Mouse (Mus musculus): ENCODE data around the gene Cux2. TPM values are rescaled to one million over a fixed set of nuclear protein-coding genes. Genes with fewer than 3 reads are reported as not detected.
A peak's percentile ranks its signal among the peaks of the same experiment; 100 is the strongest.

Cux2 gene
- total and polyA plus RNA-seq, 3 experiments, result 0.17 TPM; not detected in 2

GRCm38 (mm10) chr5:121924423-121924822 lies 125.5 kb downstream of the Cux2 start:
- dilution Hi-C loops (cut with MboI; ENCODE audit: extremely low pct_ligation_motif_present, extremely low pct_unique_long_range_greater_than_20kb, low sequenced_read_pairs) (no loop called here), in situ Hi-C loops (cut with MboI; ENCODE audit: low pct_ligation_motif_present, low pct_unique_long_range_greater_than_20kb, low sequenced_read_pairs) (no loop called here)
- TF ChIP-seq ZC3H11A (IDR thresholded peaks at IDR 0.05; ENCODE audit: low read depth, low read length), result no peak
- no peak for TF ChIP-seq PAX5 (IDR thresholded peaks at IDR 0.05; ENCODE audit: low read length)
- no peak for TF ChIP-seq HCFC1 (IDR thresholded peaks at IDR 0.05; ENCODE audit: low read depth, low read length)
- no peak for TF ChIP-seq IRF4 (IDR thresholded peaks at IDR 0.05; ENCODE audit: low read depth, low read length)
- TF ChIP-seq RCOR1 (conservative IDR thresholded peaks at IDR 0.05; ENCODE audit: low read depth, low read length), result no peak
- no peak for TF ChIP-seq ZKSCAN1 (IDR thresholded peaks at IDR 0.05; ENCODE audit: borderline replicate concordance, low read depth, low read length)
- no peak for TF ChIP-seq MYC (IDR thresholded peaks at IDR 0.05; ENCODE audit: low read depth, low read length)
- TF ChIP-seq TBP (conservative IDR thresholded peaks at IDR 0.05; ENCODE audit: low read depth, low read length), result no peak
- no peak for TF ChIP-seq CTCF (conservative IDR thresholded peaks at IDR 0.05 in 1 of 2, IDR thresholded peaks at IDR 0.05 in 1 of 2; ENCODE audit: low read depth in 2 of 2, low read length in 2 of 2)
- no peak for TF ChIP-seq UBTF (IDR thresholded peaks at IDR 0.05; ENCODE audit: low read depth, low read length)
- TF ChIP-seq GABPA (IDR thresholded peaks at IDR 0.05; ENCODE audit: insufficient replicate concordance, low read depth, low read length), result no peak
- H3K79me2 ChIP-seq (replicated peaks; ENCODE audit: control insufficient read depth, extremely low read depth, insufficient read depth, poor library complexity, severe bottlenecking), result no peaks in the 10 kb centered on the region
- H3K4me1 ChIP-seq (ENCODE audit: control insufficient read depth in 1 of 2, insufficient read depth in 2 of 2), result peaks cover 6 to 9% of the 10 kb centered on the region in 2 experiments
- no peak overlapping the region for H3K4me2 ChIP-seq (ENCODE audit: insufficient read depth, low read depth, poor library complexity, severe bottlenecking)
- no peak overlapping the region for H3K9ac ChIP-seq (ENCODE audit: insufficient read depth, low read depth)
- no peak for DNase-seq (ENCODE audit: extremely low read depth)
- no peak overlapping the region for H3K27ac ChIP-seq (ENCODE audit: insufficient read depth, low read depth)
- no peaks in the 10 kb centered on the region for H3K36me3 ChIP-seq (replicated peaks in 1 of 2; ENCODE audit: control insufficient read depth in 1 of 2, insufficient read depth in 1 of 2, low read length in 1 of 2)
- H3K9me3 ChIP-seq (replicated peaks; ENCODE audit: low read length), result no peaks in the 10 kb centered on the region
- H3K4me3 ChIP-seq (replicated peaks in 1 of 3; ENCODE audit: low read depth in 2 of 3, low read length in 2 of 3, poor library complexity in 1 of 3), result no peak overlapping the region
- H3K27me3 ChIP-seq (replicated peaks), result peaks cover 67% of the 10 kb centered on the region

- no peak overlapping the region for H3K9ac ChIP-seq (ENCODE audit: insufficient read depth, low read depth)
- TF ChIP-seq ZKSCAN1 (IDR thresholded peaks at IDR 0.05; ENCODE audit: borderline replicate concordance, low read depth, low read length) (no peak), JUN (IDR thresholded peaks at IDR 0.05; ENCODE audit: insufficient read depth, low read depth, low read length) (no peak), RAD21 (IDR thresholded peaks at IDR 0.05; ENCODE audit: low read depth, low read length) (no peak), PAX5 (IDR thresholded peaks at IDR 0.05; ENCODE audit: low read length) (no peak), BHLHE40 (IDR thresholded peaks at IDR 0.05; ENCODE audit: low read depth, low read length) (no peak), GABPA (IDR thresholded peaks at IDR 0.05; ENCODE audit: insufficient replicate concordance, low read depth, low read length) (no peak), TBP (conservative IDR thresholded peaks at IDR 0.05; ENCODE audit: low read depth, low read length) (no peak), MYC (IDR thresholded peaks at IDR 0.05; ENCODE audit: low read depth, low read length) (0 out of 2 replicates have a peak, but pooled peaks have one; percentile 21), MAZ (IDR thresholded peaks at IDR 0.05; ENCODE audit: low read depth, low read length) (no peak), EP300 (IDR thresholded peaks at IDR 0.05; ENCODE audit: low read length) (peak; percentile 29; the same call in 1 of the 2 replicates), IRF4 (IDR thresholded peaks at IDR 0.05; ENCODE audit: low read depth, low read length) (peak; percentile 80), NRF1 (IDR thresholded peaks at IDR 0.05; ENCODE audit: low read depth, low read length) (no peak), UBTF (IDR thresholded peaks at IDR 0.05; ENCODE audit: low read depth, low read length) (no peak), MAX (IDR thresholded peaks at IDR 0.05; ENCODE audit: low read length) (peak; percentile 58; the same call in 1 of the 2 replicates), TCF12 (IDR thresholded peaks at IDR 0.05; ENCODE audit: low read depth, low read length) (no peak), CHD2 (IDR thresholded peaks at IDR 0.05; ENCODE audit: low read length) (no peak), SMC3 (IDR thresholded peaks at IDR 0.05; ENCODE audit: low read depth, low read length) (no peak), USF1 (IDR thresholded peaks at IDR 0.05; ENCODE audit: low read depth, low read length) (no peak), E2F4 (IDR thresholded peaks at IDR 0.05; ENCODE audit: insufficient replicate concordance, low read depth, low read length) (no peak), ZC3H11A (IDR thresholded peaks at IDR 0.05; ENCODE audit: low read depth, low read length) (no peak), MXI1 (IDR thresholded peaks at IDR 0.05; ENCODE audit: low read depth, low read length) (no peak)
- dilution Hi-C loops (cut with MboI; ENCODE audit: extremely low pct_ligation_motif_present, extremely low pct_unique_long_range_greater_than_20kb, low sequenced_read_pairs) (no loop called here), in situ Hi-C loops (cut with MboI; ENCODE audit: low pct_ligation_motif_present, low pct_unique_long_range_greater_than_20kb, low sequenced_read_pairs) (no loop called here)
- H3K36me3 ChIP-seq (replicated peaks in 1 of 2; ENCODE audit: control insufficient read depth in 1 of 2, insufficient read depth in 1 of 2, low read length in 1 of 2), result no peaks in the 10 kb centered on the region
- H3K27ac ChIP-seq (ENCODE audit: insufficient read depth, low read depth), result no peak overlapping the region
- no peak overlapping the region for H3K4me2 ChIP-seq (ENCODE audit: insufficient read depth, low read depth, poor library complexity, severe bottlenecking)
- H3K4me1 ChIP-seq (ENCODE audit: control insufficient read depth in 1 of 2, insufficient read depth in 2 of 2), result peaks cover 6 to 9% of the 10 kb centered on the region in 2 experiments
- peaks cover 70% of the 10 kb centered on the region for H3K27me3 ChIP-seq (replicated peaks)
- H3K4me3 ChIP-seq (replicated peaks in 1 of 3; ENCODE audit: low read depth in 2 of 3, low read length in 2 of 3, poor library complexity in 1 of 3), result no peak overlapping the region
- DNase-seq (ENCODE audit: extremely low read depth), result peak; percentile 33
- no peaks in the 10 kb centered on the region for H3K79me2 ChIP-seq (replicated peaks; ENCODE audit: control insufficient read depth, extremely low read depth, insufficient read depth, poor library complexity, severe bottlenecking)
- H3K9me3 ChIP-seq (replicated peaks; ENCODE audit: low read length), result no peaks in the 10 kb centered on the region
Measured at GRCm38 (mm10) chr5:121922942-121923826, 126.7 kb downstream of the Cux2 start.
